Mouse (Mus musculus) intestine, embryonic 16.5 days (tissue): ENCODE results near the gene Adh5. TPM values are rescaled to one million over a fixed set of nuclear protein-coding genes. Genes with fewer than 3 reads are reported as not detected.

Experiments
- ATAC-seq: fragments of 200-750 bp; cut with Nextera tagmentation; 2 replicates; pipeline ENCODE4 v1.8.0; 2017; ENCODE audit warnings: moderate TSS enrichment, moderate library complexity
- H3K27ac ChIP-seq: fragments of 300-500 bp; sonication (generic); 2 replicates; pipeline ENCODE4 v1.5.1; 2014; ENCODE audit warnings: mild to moderate bottlenecking, low read length
- H3K27me3 ChIP-seq: fragments of 300-500 bp; sonication (generic); replicated peaks from 2 replicates; pipeline ENCODE4 v1.6.1; 2014; ENCODE audit warnings: low read length, control low read depth, mixed read lengths; ENCODE audit not compliant: control insufficient read depth, insufficient read depth
- H3K36me3 ChIP-seq: fragments of 300-500 bp; sonication (generic); 2 replicates; pipeline ENCODE4 v1.6.1; 2014; ENCODE audit warnings: low read length, control low read depth; ENCODE audit not compliant: control insufficient read depth, insufficient read depth
- H3K4me1 ChIP-seq: fragments of 300-500 bp; sonication (generic); 2 replicates; pipeline ENCODE4 v1.6.1; 2014; ENCODE audit warnings: low read length, control low read depth, mixed read lengths; ENCODE audit not compliant: control insufficient read depth, insufficient read depth
- H3K4me2 ChIP-seq: fragments of 300-500 bp; sonication (generic); 2 replicates; pipeline ENCODE4 v1.6.1; 2014; ENCODE audit warnings: low read depth, low read length, control low read depth
- H3K4me3 ChIP-seq: fragments of 300-500 bp; sonication (generic); 2 replicates; pipeline ENCODE4 v1.5.1; 2014; ENCODE audit warnings: mild to moderate bottlenecking, low read length
- H3K9ac ChIP-seq: fragments of 300-500 bp; sonication (generic); 2 replicates; pipeline ENCODE4 v1.6.1; 2014; ENCODE audit warnings: low read depth, low read length
- H3K9me3 ChIP-seq: fragments of 300-500 bp; sonication (generic); 2 replicates; pipeline ENCODE4 v1.6.1; 2016; ENCODE audit warnings: low read length, control low read depth; ENCODE audit not compliant: control insufficient read depth
- WGBS: fragments of 180-500 bp; shearing (Covaris S2); extraction: QIAGEN DNeasy Blood & Tissue Kit; methylation state at CpG from one replicate; pipeline ENCODE4 v1.1.7; 2014; 5-methylcytosine and 5-hydroxymethylcytosine counted together
- polyA plus RNA-seq: library from polyadenylated mRNA; unstranded; fragments of >200 nt; fragmentation: Nextera tagmentation; extraction: Ambion mirVana; gene quantifications from 2 replicates; pipeline ENCODE4 v1.2.1, GENCODE M21; 2015

Gene Adh5
- 220 and 233 TPM in 2 replicates for polyA plus RNA-seq

- Histone ChIP-seq H3K4me1 (peaks cover 4% of the 10 kb centered on the region; the same call in 1 of the 2 replicates), H3K27me3 (no peaks in the 10 kb centered on the region), H3K27ac (peak within 1 kb of the TSS; percentile 84), H3K4me2 (peak within 1 kb of the TSS; percentile 93), H3K4me3 (peak within 1 kb of the TSS; percentile 89), H3K36me3 (no peaks in the 10 kb centered on the region), H3K9ac (peak within 1 kb of the TSS; percentile 97), H3K9me3 (no peaks in the 10 kb centered on the region)
- ATAC-seq, result peak; percentile 98
- under 1% methylated on average over 85 of the region's 86 CpGs for WGBS
These were observed at the start of gene Adh5 for GRCm38 (mm10) chr3:138442612-138443464. TSS of gene Adh5 (plus strand) at chr3:138443093.

GRCm38 (mm10) chr3:138404872-138405271 lies 38.0 kb upstream of the Adh5 start:
- Histone ChIP-seq H3K27ac (no peak overlapping the region), H3K27me3 (no peaks in the 10 kb centered on the region), H3K9ac (no peak overlapping the region), H3K9me3 (no peaks in the 10 kb centered on the region), H3K4me3 (no peak overlapping the region), H3K36me3 (no peaks in the 10 kb centered on the region), H3K4me1 (no peaks in the 10 kb centered on the region), H3K4me2 (no peak overlapping the region)
- no peak for ATAC-seq
- WGBS, result 75% methylated on average over 3 of the region's 3 CpGs

- H3K4me3 ChIP-seq, result no peak overlapping the region
- H3K4me1 ChIP-seq, result no peaks in the 10 kb centered on the region
- H3K27ac ChIP-seq, result no peak overlapping the region
- no peak for ATAC-seq
- no peaks in the 10 kb centered on the region for H3K36me3 ChIP-seq
- H3K9ac ChIP-seq, result no peak overlapping the region
- no peaks in the 10 kb centered on the region for H3K9me3 ChIP-seq
- 43% methylated on average over 3 of the region's 3 CpGs for WGBS
- no peaks in the 10 kb centered on the region for H3K27me3 ChIP-seq
- H3K4me2 ChIP-seq, result no peak overlapping the region
These were observed 37.6 kb upstream of the Adh5 start for GRCm38 (mm10) chr3:138405341-138405740.

GRCm38 (mm10) chr3:138405840-138406239 lies 37.1 kb upstream of the Adh5 start:
- Histone ChIP-seq H3K27me3 (no peaks in the 10 kb centered on the region), H3K9me3 (no peaks in the 10 kb centered on the region), H3K36me3 (no peaks in the 10 kb centered on the region), H3K4me3 (no peak overlapping the region), H3K4me1 (no peaks in the 10 kb centered on the region), H3K27ac (no peak overlapping the region), H3K9ac (no peak overlapping the region), H3K4me2 (no peak overlapping the region)
- ATAC-seq, result no peak
- WGBS, result 79% methylated on average over 7 of the region's 7 CpGs

GRCm38 (mm10) chr3:138407920-138408319 lies 35.0 kb upstream of the Adh5 start:
- H3K36me3 ChIP-seq, result no peaks in the 10 kb centered on the region
- H3K27me3 ChIP-seq, result no peaks in the 10 kb centered on the region
- H3K4me3 ChIP-seq, result no peak overlapping the region
- H3K9ac ChIP-seq, result no peak overlapping the region
- no peak for ATAC-seq
- WGBS, result 79% methylated on average over 1 of the region's 1 CpGs
- H3K4me2 ChIP-seq, result no peak overlapping the region
- no peaks in the 10 kb centered on the region for H3K9me3 ChIP-seq
- H3K27ac ChIP-seq, result no peak overlapping the region
- H3K4me1 ChIP-seq, result no peaks in the 10 kb centered on the region

- Histone ChIP-seq H3K4me2 (no peak overlapping the region), H3K9me3 (no peaks in the 10 kb centered on the region), H3K4me1 (no peaks in the 10 kb centered on the region), H3K36me3 (no peaks in the 10 kb centered on the region), H3K27me3 (no peaks in the 10 kb centered on the region), H3K9ac (no peak overlapping the region), H3K27ac (no peak overlapping the region), H3K4me3 (no peak overlapping the region)
- peak; percentile 68; the same call in 1 of the 2 replicates for ATAC-seq
- WGBS, result 69% methylated on average over 1 of the region's 1 CpGs
These were observed 33.3 kb upstream of the Adh5 start for GRCm38 (mm10) chr3:138409585-138409984.

GRCm38 (mm10) chr3:138410211-138410610 lies 32.7 kb upstream of the Adh5 start:
- H3K4me3 ChIP-seq, result no peak overlapping the region
- no peaks in the 10 kb centered on the region for H3K36me3 ChIP-seq
- no peaks in the 10 kb centered on the region for H3K9me3 ChIP-seq
- H3K27me3 ChIP-seq, result no peaks in the 10 kb centered on the region
- H3K9ac ChIP-seq, result no peak overlapping the region
- no peak overlapping the region for H3K4me2 ChIP-seq
- no peak overlapping the region for H3K27ac ChIP-seq
- ATAC-seq, result peak; percentile 63
- no peaks in the 10 kb centered on the region for H3K4me1 ChIP-seq
- WGBS, result 73% methylated on average over 3 of the region's 3 CpGs

GRCm38 (mm10) chr3:138415121-138415690 lies 27.7 kb upstream of the Adh5 start, which contains the start of gene Adh4:
TSS of gene Adh4 (plus strand) at chr3:138415466.
- H3K4me3 ChIP-seq, result no peak within 1 kb of the TSS
- H3K9me3 ChIP-seq, result no peaks in the 10 kb centered on the region
- no peaks in the 10 kb centered on the region for H3K27me3 ChIP-seq
- H3K9ac ChIP-seq, result no peak within 1 kb of the TSS
- H3K4me1 ChIP-seq, result no peaks in the 10 kb centered on the region
- H3K27ac ChIP-seq, result no peak within 1 kb of the TSS
- no peak for ATAC-seq
- no peak within 1 kb of the TSS for H3K4me2 ChIP-seq
- H3K36me3 ChIP-seq, result no peaks in the 10 kb centered on the region
- WGBS, result 71% methylated on average over 6 of the region's 6 CpGs

- H3K36me3 ChIP-seq, result no peaks in the 10 kb centered on the region
- ATAC-seq, result peak; percentile 92
- peak overlapping the region; percentile 69 for H3K27ac ChIP-seq
- no peaks in the 10 kb centered on the region for H3K27me3 ChIP-seq
- H3K4me2 ChIP-seq, result no peak overlapping the region
- no peak overlapping the region for H3K9ac ChIP-seq
- no peaks in the 10 kb centered on the region for H3K9me3 ChIP-seq
- 56% methylated on average over 6 of the region's 6 CpGs for WGBS
- H3K4me1 ChIP-seq, result no peaks in the 10 kb centered on the region
- H3K4me3 ChIP-seq, result no peak overlapping the region
These were observed 23.5 kb upstream of the Adh5 start for GRCm38 (mm10) chr3:138419369-138419768.
